Mouse (Mus musculus): ENCODE measurements around the gene Cwc27.
A peak's percentile ranks its signal among the peaks of the same experiment; 100 is the strongest.

The Cwc27 gene

DNA sequence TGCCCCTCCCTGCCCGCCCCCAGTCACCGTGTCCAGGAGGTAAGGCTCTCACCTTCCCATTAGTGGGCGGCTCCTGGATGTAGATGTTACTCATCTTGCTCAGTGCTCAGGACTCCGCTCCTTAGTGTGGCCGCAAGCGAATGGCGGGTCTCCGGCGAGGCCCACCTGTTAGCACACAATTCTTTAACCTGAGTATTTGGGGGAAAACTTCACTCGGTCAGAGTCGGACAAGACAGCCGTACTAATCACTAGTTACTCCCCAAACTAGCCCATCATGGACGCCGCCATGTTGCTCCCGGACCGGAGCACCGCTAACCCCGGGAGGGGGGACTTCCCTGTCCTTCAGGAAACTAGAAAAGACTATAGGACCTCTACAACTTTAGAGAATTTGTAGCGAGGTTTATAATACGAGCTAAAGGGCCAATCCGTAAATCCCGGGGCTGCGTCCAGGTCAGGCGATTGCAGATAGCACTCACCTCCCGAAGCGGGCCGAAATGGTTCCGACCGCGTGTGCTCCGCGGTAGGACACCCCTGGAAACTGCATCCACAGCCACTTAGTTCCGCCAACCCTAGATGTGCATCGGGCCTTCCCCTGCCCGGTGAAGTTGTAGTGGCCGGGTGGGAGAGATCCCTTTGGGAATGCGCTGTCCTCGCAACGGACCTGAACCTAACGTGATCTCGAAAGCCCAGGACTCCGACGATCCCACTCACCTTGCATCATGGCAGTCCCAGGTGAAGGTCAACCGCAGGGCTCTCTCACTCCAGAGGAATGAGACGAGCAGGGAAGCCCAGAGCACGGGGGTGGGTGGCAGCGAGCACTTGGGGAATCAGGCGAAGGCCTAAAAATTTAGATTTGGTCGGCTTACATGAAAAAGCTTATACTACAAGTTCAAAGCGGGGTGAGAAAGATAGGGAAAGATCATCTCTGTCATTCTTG lies at the start of gene Cwc27:
TSS of gene Cwc27 (minus strand) at position 508 of the 937 bp plus-strand sequence.
- DNase-seq, result peak; percentile 80

- DNase-seq, result no peak
Measured at GRCm38 (mm10) chr13:104866726-104867125, 49.8 kb upstream of the Cwc27 start.

DNA sequence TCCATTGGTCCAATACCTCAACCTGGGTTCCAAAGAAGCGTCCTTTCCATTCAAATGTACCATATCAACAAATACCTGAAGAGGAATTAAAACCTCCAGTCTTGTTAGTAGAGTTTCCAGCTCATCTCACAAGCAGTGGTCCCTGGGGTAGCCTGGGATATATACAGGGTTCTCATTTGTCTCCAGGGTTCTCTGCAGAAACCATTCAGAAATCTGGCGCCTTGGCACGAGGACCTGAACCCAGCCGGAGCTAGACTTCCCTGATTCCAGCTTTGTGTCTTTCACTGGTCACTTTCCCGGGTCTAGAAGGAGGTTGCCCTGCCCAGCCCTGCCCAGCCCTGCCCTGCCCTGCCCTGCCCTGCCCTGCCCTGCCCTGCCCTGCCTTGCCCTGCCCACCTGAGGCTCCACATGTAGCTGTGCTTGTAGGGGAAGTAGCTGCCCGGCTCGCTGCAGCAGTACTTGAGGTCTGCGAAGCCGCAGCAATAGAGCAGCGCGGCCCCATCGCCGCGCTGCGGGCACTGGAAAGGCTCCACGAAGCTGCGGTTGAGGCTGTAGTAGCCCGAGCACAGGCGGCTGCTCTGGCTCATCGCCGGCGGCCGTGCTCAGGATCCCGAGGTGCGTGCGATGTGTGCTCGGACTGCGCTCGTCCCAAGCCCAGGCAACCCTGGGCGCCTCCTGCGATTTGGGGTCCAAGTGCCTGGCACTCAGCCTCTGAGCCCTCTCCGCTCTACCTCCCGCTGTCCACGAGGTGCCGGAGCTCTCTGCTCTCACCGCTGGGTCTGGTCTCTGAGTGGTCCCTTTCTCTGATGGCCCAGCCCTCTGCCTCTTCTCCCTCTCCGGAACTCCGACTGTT lies 46.4 kb upstream of the Cwc27 start, which contains the start of gene Shisal2b:
TSS of gene Shisal2b (minus strand) at position 767 of the 853 bp plus-strand sequence.
- peak; percentile 19 for DNase-seq

DNA sequence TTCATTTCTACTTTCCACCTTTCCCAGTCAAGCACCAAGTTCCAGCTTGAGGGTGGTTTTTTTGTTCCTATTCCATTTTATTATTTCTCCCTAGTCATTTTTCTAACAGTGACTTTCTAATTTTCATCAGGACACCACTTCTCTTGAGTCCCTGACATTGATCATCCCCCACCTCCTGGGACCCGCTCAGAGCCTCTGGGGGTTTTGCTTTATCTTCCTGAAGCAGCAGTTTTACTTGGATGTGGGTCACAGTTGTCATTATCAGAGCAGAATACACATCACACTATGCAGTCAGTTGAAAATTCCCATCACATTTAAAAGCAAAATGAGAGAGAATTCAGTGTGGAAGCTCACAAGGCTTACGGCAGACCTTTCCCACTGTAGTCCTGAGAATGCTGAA lies 36.7 kb upstream of the Cwc27 start:
- DNase-seq, result no peak

DNA sequence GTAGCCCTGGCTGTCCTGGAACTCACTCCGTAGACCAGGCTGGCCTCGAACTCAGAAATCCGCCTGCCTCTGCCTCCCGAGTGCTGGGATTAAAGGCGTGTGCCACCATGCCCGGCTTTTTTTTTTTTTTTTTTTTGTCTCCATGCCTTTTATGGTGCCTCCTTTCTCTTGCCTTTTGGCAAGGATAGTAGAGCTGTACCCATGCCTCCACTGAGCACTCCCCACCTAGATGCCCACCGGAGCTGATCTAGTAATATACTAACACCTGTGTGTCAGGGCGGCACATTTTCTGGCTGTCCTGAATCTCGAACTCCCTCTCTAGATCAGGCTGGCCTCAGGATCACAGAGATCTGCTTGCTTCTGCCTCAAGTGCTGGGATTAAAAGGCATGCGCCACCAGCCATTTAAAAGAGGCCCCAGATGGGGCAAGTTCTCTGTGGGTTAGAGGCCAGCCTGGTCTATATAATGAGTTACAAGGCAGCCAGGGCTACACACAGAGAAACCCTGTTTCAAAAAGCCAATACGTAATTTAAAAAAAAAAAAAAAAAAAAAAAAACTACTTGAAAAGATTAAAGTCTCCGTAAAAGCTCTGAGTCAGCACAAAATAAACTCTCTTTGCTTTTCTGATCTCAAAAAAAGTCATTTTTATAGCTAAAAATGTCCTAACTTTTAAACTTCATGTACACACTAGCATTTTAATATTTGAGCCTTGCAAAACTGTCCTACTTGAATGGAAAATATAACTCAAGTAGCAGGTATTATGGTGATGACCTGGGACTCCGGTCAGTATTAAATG lies 26.6 kb upstream of the Cwc27 start:
- DNase-seq, result no peak

GRCm38 (mm10) chr13:104841937-104842336 lies 25.0 kb upstream of the Cwc27 start:
- no peak for DNase-seq

DNA sequence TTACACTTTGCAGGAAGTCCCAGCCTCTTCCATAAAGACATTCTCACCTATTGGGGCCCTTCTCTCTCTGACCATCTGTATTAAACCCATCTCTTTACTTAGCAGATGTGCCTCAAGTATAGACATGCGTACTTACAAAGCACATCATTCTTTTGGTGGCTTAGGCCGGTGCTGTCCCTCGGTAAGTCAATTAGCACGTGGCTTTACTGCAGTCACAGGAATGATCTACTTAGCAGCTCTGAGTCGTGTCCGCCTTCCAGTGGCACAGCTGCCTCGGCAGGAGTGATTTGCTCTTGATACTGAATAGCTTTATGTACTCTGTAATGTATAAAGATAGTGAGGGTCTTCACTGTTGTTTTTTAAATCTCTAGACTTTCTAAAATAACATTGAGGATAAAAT lies 20.7 kb upstream of the Cwc27 start:
- no peak for DNase-seq

DNA sequence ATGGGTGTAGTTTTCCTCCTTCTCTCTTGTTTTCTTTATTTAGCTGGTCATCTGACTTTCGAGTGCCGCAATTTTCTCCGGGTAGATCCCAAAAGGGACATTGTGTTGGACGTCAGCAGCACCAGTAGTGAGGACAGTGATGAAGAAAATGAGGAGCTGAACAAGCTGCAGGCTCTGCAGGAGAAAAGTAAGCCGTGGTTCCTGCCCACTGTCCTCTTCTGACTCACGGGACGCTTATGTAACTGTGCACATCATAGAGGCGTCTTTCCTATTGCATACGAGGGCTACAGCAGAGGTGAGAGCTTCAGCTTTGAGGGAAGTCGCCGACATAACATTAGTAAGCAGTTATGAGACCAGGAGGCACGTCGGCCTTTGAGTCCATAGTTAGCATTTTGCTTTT lies 15.9 kb upstream of the Cwc27 start:
- no peak for DNase-seq

DNA sequence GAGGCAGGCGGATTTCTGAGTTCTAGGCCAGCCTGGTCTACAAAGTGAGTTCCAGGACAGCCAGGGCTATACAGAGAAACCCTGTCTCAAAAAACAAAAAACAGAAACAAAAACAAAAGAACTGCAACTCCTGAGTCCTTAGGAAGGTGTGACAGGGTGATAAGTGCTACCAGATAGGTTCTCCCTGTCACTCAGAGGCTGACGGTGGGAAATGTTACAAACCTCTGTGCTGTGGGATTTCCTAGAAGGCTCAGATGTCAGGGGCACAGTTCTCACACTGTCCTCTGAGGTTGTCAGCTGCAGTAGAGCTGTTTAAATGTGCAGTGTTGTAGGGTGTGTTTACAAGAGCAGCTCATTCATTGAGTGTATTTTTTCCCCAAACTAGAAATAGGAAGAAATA lies 8.5 kb upstream of the Cwc27 start:
- no peak for DNase-seq

- DNase-seq, result peak; percentile 27
Measured at GRCm38 (mm10) chr13:104822411-104822838, 5.5 kb upstream of the Cwc27 start.

DNA sequence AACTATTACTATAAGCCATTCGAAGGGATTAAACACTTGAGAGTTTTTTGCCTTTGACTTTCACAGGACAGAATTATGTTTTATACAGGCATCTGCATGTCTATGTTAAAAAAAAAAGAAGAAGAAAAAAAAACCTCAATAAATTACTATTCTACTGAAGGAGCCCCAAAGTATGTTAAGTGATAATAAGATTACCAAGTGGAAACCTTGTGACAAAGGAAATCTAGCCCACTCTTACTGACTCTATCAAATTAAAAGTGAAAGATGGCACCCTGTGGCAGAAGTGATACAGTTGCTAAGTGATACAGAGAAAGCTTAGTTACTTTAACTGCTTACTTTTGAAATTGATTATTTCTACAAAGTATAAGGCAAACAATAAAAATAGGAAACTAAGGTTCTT lies 5.0 kb upstream of the Cwc27 start:
- no peak for DNase-seq

DNA sequence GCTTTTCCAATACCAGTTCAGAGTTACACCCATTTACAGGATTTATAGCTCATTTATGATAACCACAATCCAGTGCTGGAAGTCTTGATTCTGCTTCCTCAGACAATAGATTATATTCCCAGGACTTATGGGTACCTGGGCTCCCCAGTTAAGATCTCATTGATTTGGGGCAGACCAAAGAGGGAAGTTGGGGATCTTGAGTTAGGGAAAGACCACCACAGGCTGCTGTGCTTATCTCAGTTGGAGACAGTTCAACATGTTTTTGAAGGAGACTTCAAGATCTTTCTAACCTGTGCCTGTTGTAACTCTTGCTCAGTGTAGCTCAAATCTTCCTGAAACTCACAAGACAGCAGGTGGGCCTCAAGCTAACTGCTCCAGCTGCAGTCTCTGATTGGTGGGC lies 4.2 kb upstream of the Cwc27 start:
- no peak for DNase-seq

DNA sequence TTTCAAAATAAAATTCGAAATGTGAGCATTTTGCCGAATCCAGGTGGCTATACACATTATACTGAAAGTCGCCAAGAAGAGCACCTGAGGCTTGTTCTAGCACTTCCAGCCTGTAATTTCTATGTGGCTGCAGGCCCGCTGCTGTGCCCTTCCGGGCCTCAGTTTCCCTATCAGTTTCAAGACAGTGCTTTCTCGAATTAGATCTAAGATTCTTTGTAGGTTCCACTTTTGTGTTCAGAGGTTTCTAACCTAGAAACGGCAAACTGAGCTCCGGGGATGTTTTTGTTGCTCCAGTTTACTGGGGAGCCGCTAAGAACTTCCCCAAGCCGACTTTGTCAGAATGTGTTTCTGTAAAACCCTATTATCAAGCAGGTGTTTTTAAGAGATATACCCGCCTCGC lies 754 bp upstream of the Cwc27 start:
- peak; percentile 20 for DNase-seq

- DNase-seq, result no peak
Measured at GRCm38 (mm10) chr13:104816270-104816634, 690 bp downstream of the Cwc27 start.

GRCm38 (mm10) chr13:104805681-104806080 lies 11.3 kb downstream of the Cwc27 start:
- no peak for DNase-seq

DNA sequence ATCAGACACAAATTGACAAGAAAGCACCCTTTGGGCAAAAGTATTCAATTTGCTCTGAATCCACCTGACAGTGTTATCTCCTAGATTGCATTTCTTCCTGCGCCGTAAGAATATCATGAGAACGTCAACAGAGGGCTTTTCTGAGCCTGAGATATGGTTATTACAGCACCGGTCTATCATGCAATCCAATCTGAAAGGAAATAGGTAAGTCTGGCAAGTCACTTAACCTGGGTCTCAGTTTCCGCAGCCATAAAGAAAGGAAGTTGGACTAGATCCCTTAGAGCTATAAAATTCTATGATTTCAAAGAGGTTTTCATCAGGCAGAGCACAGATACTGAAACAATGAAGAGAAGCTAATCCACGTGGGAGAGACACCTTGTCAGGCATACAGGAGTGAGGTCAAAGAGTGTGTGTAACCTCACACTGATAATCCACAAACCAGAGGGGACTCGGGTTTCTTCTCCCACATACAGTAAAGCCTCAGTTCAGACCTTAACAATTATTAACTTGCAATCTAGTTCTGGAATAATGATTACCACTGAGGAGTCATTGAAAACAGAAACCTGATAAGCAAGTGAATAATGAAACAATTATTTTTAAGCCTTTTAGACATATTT lies 17.3 kb downstream of the Cwc27 start:
- DNase-seq, result no peak

DNA sequence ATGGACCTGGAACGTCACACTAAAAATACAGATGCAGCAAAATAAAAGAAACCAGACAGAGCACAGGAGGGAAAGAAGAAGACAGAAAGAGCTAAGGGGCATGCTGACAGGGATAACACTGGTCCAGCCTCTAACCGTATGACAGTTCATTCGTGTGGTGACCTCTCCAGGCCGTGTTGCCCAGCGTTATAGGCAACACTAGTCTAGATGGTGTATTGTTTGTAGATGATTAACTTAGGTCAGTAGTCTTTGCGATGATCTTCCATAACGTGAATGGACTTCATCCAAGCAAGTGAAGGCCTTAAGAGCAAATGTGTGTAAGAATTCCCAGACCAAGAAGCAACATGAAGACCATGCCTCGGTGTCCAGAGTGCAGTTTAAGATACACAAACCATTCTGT lies 17.9 kb downstream of the Cwc27 start:
- DNase-seq, result no peak

GRCm38 (mm10) chr13:104794421-104794820 lies 22.5 kb downstream of the Cwc27 start:
- DNase-seq, result no peak

- DNase-seq, result no peak
Measured at GRCm38 (mm10) chr13:104792184-104792583, 24.8 kb downstream of the Cwc27 start, which contains the start of gene Srek1ip1. Gene Srek1ip1 (plus strand): TSS chr13:104792484.

- DNase-seq, result no peak
Measured at GRCm38 (mm10) chr13:104789663-104790062, 27.3 kb downstream of the Cwc27 start.

DNA sequence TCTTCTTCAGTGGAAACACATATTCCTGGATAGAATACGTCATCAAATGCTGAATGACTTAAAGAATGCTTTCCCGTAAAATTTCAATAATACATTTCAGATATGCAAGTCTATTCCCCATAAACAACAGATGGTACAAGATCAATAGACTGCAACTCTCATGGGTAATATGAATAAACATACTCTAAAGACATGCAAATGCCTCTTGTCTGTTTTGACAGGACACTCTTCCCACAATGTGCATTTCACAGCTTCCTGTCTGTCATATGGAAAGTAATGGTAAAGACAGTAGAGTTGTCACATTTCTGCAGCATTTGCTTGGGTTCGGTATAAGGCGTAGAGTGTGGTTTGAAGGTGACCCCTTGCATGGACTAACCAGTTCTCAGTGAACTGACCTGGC lies 29.7 kb downstream of the Cwc27 start:
- DNase-seq, result no peak

- DNase-seq, result no peak
Measured at GRCm38 (mm10) chr13:104779104-104779670, 37.8 kb downstream of the Cwc27 start.
